Mouse (Mus musculus) T-helper 17 cell (primary cell): ENCODE measurements at regions not wholly inside any gene's neighbourhood (a gene's known extent, or its start where the extent isn't known, plus 50 kb on each side); places are given as distances from the start of the nearest gene placed in this dataset.

Experiments used
- in situ Hi-C, 2 experiments: fragments of 300-600 bp; cut with MboI, MseI; formaldehyde crosslinking; loops; 1 replicate in 1 of 2; 2 replicates in 1 of 2; pipeline ENCODE4 v1.15.1; 2025; ENCODE audit warnings: high pct_unique_total_duplicates in 2 of 2

GRCm38 (mm10) chr2:147814231-147814630 lies 232.5 kb downstream of the Foxa2 start:
- in situ Hi-C loops: no loop called here

GRCm38 (mm10) chr2:147813516-147813915 lies 233.3 kb downstream of the Foxa2 start:
- in situ Hi-C loops: no loop called here

DNA sequence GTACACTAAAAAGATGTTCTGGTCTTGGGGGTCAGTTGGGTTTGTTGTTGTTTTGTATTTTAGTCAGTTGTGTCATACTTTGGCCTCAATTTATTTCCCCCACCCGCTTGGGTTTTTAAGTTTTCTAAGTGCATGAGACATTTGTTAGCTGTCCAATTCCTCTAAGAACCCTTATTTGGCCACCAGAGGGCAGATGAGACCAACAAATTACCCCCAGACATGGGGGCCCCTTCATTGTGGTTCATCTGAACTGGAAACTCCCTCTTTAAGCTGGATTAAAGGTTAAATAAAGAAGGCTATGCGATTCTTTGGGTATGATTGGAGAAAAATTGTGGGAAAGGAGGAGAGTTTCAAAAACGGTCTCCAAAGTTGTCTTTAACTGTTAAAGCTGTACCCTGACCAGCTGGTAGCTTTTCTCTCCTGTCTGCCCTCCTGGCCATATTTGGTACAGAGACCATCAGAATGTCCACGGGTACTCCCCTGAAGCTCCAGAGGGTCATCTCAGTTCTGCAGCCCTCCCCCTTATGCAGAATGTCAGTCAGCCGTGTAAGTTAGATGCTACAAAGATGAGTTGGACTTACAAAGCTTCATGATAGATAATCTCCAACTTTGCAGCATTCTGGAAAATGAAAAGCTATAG lies 238.6 kb downstream of the Foxa2 start:
- in situ Hi-C loops: loop anchor here in 1 of 2 experiments (10.0 kb wide), 1 partner anchor 277 kb away; no protein-coding TSS in a partner anchor

GRCm38 (mm10) chr2:147803102-147803501 lies 243.7 kb downstream of the Foxa2 start:
- in situ Hi-C loops: loop anchor here in 1 of 2 experiments (10.0 kb wide), 1 partner anchor 282 kb away; no protein-coding TSS in a partner anchor

DNA sequence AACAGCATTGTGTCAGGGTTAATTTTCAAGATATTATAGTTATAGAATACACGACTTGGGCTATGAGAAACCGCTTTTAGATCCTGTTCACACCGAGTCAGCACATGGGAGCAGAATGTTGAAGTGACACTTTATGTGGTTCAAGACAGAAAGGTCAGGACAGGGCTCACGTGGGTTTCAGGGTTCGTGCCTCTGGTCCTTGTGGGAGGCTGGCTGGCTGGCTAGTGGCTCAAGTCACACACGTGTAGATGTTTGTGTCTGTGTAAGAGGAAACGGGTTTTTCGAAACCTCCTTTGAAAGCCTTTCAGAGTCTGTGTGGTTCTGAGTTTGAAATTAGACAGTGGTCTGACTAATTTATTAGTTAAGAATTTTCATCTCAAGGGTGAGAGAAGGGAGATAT lies 255.3 kb downstream of the Foxa2 start:
- in situ Hi-C loops: no loop called here

DNA sequence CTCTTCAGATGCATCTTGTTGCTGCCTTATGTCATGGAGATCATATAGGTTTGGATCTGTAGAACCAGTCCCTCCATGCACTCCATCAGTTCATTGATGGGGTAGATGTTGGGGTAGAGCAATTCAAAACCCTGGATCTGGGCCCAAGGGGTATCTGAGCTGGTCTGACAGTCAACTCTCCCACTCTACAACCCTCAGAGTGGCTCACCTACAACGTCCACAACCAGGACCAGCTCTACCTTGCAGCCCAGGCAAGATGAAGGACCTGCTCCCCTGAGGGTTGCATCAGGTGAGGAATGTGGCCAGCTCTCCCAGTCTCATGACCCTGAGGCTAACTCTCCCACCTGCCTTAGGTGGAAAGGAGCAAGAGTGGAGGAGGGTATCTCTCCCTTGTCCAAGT lies 256.9 kb downstream of the Foxa2 start:
- in situ Hi-C loops: no loop called here

DNA sequence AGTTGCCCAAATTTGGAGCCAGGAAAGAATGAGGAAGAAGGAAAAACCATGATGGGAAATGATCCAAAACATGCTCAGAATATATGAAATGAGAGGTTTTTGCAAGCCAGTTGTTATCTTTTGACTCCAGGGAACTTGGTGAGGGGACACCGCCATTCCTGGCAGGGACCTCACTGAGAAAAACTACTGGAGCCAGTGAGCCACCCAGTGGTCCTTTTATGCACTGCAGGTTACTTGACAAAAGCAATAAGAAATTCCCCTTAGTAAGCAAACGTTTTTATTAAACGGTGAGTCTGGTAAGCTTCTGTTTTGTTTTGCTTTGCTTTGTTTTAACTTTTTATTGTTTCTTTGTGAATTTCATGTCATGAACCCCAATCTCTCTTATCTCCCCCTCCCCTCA lies 257.5 kb downstream of the Foxa2 start:
- in situ Hi-C loops: no loop called here

DNA sequence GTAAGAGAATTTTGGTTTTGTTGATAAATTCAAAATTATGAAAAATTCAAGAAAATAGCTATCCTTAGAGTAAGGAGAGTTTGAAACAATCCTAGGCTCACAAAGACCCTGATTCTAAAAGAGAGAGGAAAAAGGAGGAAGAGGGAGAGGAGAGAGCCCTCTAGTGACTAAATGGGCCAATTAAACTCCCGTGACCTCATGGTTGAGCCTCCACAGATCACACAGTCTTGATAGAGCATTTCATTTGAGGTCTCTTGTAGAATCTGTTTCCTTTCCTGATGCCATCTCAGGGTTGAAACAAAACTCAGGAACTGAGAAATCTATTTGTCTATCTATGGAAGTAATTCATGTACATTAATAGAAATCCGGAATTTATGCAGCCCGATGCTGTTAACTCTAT lies 258.8 kb downstream of the Foxa2 start:
- in situ Hi-C loops: no loop called here

GRCm38 (mm10) chr2:147782496-147782895 lies 264.3 kb downstream of the Foxa2 start:
- in situ Hi-C loops: no loop called here

- in situ Hi-C loops: no loop called here
These were observed 270.5 kb downstream of the Foxa2 start for GRCm38 (mm10) chr2:147776316-147776715.

- in situ Hi-C loops: no loop called here
These were observed 274.2 kb downstream of the Foxa2 start for GRCm38 (mm10) chr2:147772579-147772978.

DNA sequence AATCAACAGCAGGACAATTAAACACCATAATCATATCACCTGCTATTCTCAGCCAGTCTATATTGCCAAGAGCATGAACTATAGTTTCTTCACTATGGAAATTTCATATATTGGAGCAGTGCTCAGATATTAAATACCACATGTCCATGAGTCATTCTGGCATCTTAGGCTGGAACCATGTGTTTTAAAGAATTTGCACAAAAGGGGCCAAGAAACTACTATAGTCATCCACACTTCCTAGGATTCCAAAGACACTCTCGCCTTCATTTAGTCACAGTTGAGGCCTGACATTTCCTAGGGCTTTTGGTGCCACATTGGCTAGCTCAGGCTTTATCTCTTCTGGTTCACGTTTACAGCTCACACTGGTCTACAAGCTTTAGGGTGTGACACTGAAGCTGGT lies 293.7 kb downstream of the Foxa2 start:
- in situ Hi-C loops: no loop called here

GRCm38 (mm10) chr2:147751831-147752230 lies 294.9 kb downstream of the Foxa2 start:
- in situ Hi-C loops: no loop called here

DNA sequence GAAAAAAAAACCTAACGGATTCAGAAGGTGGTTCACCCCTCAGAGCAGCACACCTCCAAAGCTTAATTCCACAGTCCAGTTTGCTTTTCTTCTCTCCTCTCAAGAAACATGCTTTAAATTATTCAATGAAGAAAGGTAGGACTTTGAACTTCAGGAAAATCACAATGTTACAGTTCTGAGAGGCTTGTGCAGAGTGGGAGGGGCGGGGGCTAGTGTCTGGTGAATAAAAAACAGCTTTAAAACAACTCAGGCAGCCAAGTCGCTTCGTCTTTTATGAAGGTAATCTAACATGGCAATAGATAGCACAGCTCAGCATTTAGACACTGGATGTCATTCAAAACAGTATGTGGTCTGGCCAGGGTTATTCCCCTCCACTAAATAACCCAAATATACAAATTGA lies 298.8 kb downstream of the Foxa2 start:
- in situ Hi-C loops: loop anchor here in 1 of 2 experiments (25.0 kb wide), 1 partner anchor 761 kb away; no protein-coding TSS in a partner anchor

DNA sequence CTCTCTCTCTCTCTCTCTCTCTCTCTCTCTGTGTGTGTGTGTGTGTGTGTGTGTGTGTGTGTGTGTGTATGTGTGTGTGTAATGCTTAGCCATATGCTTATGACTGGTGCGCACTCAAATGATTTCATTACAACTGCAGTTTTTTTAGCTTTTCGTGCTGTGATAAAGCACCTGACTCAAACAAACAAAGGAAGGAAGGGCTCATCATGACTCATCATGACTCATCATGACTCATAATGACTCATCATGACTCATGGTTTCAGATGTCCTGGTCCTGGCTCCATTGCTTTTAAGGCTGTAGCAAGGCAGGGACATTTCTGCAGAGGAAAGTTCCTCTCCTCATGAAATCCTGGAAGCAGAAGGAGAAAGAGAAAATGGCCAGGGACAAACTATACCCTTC lies 302.9 kb downstream of the Foxa2 start:
- in situ Hi-C loops: loop anchor here in 1 of 2 experiments (25.0 kb wide), 1 partner anchor 757 kb away; no protein-coding TSS in a partner anchor

DNA sequence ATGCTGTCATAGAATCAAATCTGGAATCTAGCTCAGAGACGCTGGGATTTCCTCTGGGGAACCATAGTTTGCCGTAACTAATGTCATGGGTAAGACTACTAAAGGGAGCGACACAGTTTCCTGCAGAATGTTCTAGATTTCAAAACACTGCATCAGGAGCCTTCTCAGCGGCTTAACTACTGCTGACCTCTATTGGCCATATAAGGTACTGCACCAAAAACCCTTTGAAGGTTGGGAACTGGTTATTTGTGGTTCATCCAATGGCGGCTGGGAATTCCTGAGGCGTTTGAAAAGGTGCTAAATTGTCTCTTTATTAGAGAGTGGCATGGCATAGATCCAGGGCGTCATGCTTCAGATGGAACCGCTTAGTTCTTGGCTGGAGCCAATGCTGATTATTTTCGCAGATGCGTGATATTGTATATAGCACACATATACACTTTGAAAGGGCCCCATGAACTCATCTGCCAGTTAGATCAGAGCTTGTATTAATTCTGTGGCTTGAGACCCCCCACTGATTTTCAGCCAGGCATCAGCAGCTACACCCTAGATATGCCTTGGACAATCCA lies 308.4 kb downstream of the Foxa2 start:
- in situ Hi-C loops: loop anchor here (10.0 to 25.0 kb wide), 2 partner anchors 354 to 751 kb away; no protein-coding TSS in a partner anchor

- in situ Hi-C loops: loop anchor here in 1 of 2 experiments (25.0 kb wide), 1 partner anchor 740 kb away; no protein-coding TSS in a partner anchor
These were observed 319.4 kb downstream of the Foxa2 start for GRCm38 (mm10) chr2:147727396-147727795.

DNA sequence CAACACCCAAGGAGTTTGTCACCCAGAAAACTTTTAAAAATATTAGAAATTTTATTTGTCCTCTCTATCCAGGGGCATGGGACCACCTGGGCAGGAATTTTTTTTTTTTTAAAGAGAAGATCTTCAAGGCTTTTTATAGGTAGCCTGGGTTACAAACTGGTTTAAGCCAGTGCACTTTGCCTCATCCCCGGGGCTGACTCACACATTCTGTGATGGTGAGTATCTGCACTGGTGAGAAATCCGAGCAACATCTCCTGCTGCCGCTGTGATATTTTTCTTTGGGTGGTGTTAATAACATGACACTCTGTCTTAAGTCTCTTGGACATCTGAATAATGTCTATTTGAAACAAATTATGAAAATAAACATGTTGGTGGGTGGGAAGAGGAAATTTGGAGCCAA lies 327.8 kb downstream of the Foxa2 start:
- in situ Hi-C loops: no loop called here

GRCm38 (mm10) chr2:147717484-147717947 lies 329.3 kb downstream of the Foxa2 start:
- in situ Hi-C loops: no loop called here

GRCm38 (mm10) chr2:147715791-147716190 lies 331.0 kb downstream of the Foxa2 start:
- in situ Hi-C loops: no loop called here

DNA sequence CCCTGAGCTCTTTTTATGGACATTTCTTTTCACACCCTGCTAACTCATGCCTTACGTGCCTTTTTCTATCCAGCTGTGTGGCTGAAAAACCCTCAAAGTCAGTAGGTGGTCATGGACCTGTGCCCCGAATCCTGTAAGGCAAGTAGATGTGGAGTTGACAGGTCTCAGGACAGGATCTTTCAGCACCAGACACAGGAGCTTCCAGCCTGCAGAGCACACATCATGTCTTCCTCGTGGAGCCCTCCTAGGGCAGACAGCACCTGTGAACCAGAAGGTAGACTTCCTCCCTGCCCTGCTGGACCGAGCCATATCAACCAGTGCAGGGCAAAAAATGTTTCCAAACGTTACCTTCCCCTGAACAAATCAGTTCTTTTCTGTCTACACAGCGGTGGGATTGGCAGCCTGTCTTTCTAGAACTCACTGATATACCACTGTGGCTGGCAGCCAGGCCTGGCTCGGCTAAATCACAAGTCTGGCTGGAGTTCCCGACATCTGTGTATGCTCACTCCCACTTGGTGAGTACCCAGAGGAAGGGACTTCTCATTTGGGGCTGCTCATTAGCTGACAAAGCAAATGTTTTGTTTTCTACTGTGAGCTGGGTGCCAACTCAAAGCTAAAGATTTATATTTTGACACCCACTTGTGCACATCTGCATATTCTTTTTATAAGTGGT lies 336.0 kb downstream of the Foxa2 start:
- in situ Hi-C loops: no loop called here

DNA sequence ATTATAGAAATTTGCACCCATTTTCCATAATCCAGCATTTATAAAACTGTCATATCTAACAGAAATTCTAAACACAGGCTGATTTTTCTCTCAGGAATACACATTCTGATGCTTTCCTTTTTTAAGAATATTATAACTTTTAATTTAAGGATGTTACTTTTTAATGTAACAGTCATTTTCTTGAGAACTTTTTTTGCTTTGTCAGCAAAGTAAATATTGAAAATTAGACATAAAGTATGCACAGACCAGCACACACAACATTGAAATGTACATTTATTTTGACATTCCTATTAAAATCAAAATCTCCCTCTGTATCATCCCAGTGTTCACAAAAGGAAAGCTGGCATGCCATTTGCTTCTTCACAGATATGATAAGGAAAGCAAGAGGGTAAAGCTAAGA lies 337.0 kb downstream of the Foxa2 start:
- in situ Hi-C loops: no loop called here
